Mouse (Mus musculus): ENCODE results near the gene Rragb. TPM values are rescaled to one million over a fixed set of nuclear protein-coding genes. Genes with fewer than 3 reads are reported as not detected.
A peak's percentile ranks its signal among the peaks of the same experiment; 100 is the strongest.
"Not testable (repeated sequence)": the region's sequence is repeated elsewhere in the genome, so short reads cannot be mapped to it uniquely, and the experiment has no call there.

Gene Rragb
- polyA plus RNA-seq (2016; fragmentation: Nextera tagmentation; extraction: Ambion mirVana) = 1.7 and 2.3 TPM in 2 replicates

- Histone ChIP-seq H3K27me3 (ENCODE audit: insufficient read depth, poor library complexity, severe bottlenecking) (peaks cover 11% of the 10 kb centered on the region; the same call in 1 of the 2 replicates), H3K27ac (peak within 1 kb of the TSS; percentile 0; the same call in 1 of the 2 replicates)
- WGBS = 13% methylated on average over 47 of the region's 47 CpGs
These were observed at the start of gene Rragb for GRCm38 (mm10) chrX:153139734-153140515. Rragb (plus strand) TSS chrX:153139981.

GRCm38 (mm10) chrX:153118486-153118885 is 21.3 kb upstream of the Rragb start, which contains the start of gene Foxr2:
Foxr2 (plus strand) TSS chrX:153118786.
- no peaks in the 10 kb centered on the region for H3K36me3 ChIP-seq
- peaks cover 4% of the 10 kb centered on the region; the same call in 1 of the 2 replicates for H3K27me3 ChIP-seq (ENCODE audit: insufficient read depth, poor library complexity, severe bottlenecking)
- H3K4me3 ChIP-seq = no peak within 1 kb of the TSS
- H3K4me1 ChIP-seq = no peaks in the 10 kb centered on the region
- 13% methylated on average over 3 of the region's 3 CpGs for WGBS
- no peak for DNase-seq (ENCODE audit: low spot score)
- H3K27ac ChIP-seq = no peak within 1 kb of the TSS
- no peaks in the 10 kb centered on the region for H3K9me3 ChIP-seq

More at GRCm38 (mm10) chrX:153139734-153140515, at the start of gene Rragb:
- Histone ChIP-seq H3K36me3 (no peaks in the 10 kb centered on the region), H3K4me3 (peak within 1 kb of the TSS; percentile 60), H3K4me1 (no peaks in the 10 kb centered on the region), H3K9me3 (no peaks in the 10 kb centered on the region)
- DNase-seq (ENCODE audit: low spot score) = peak; percentile 87

DNA sequence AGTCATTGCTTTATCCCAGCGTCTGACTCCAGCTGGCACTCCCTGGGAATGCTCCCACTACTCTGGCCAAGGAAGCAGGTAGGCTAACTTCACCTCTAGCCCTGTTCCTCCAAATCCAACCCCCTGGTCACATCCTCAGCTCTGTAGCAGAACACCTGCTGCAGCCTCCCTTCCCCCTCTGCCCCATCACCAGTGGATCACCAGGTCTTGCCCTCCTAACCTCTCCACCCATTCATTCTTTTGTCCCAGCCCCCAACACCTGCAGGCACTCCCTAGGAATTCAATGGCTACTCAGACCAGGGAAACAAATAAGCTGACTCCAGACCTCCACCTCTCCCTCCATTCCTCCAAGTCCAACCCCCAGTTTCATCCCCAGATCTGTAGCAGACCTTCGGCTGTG is 20.8 kb upstream of the Rragb start:
- Histone ChIP-seq H3K4me1 (no peaks in the 10 kb centered on the region), H3K9me3 (no peaks in the 10 kb centered on the region), H3K36me3 (no peaks in the 10 kb centered on the region), H3K4me3 (no peak overlapping the region), H3K27me3 (ENCODE audit: insufficient read depth, poor library complexity, severe bottlenecking) (peaks cover 4% of the 10 kb centered on the region; the same call in 1 of the 2 replicates), H3K27ac (no peak overlapping the region)
- WGBS = 42% methylated on average over 2 of the region's 2 CpGs
- no peak for DNase-seq (ENCODE audit: low spot score)

GRCm38 (mm10) chrX:153142656-153143055 is 2.9 kb downstream of the Rragb start:
- DNase-seq (ENCODE audit: low spot score) = no peak
- 72% methylated on average over 3 of the region's 3 CpGs for WGBS
- Histone ChIP-seq H3K27ac (no peak overlapping the region), H3K4me1 (no peaks in the 10 kb centered on the region), H3K36me3 (no peaks in the 10 kb centered on the region), H3K4me3 (no peak overlapping the region), H3K9me3 (no peaks in the 10 kb centered on the region), H3K27me3 (ENCODE audit: insufficient read depth, poor library complexity, severe bottlenecking) (peaks cover 11% of the 10 kb centered on the region; the same call in 1 of the 2 replicates)

DNA sequence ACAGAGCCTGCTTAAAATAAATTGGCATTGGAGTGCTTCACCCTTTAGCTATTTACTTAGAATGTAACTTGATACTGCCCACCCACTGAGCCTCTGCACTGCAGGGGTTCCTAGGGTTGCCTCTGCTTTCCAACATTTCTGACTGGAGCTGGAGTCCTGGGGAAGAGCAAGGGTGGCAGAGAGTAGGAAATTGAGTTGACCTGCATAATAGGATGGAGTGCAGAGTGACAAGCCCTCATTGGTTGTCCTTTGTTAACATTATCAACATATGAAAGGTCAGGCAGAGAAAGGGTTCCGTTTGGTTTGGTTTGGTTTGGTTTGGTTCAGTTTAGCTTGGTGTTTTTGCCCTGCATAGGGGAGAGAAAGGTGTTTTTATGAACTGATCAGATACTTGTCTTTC is 12.0 kb downstream of the Rragb start:
- Histone ChIP-seq H3K9me3 (no peaks in the 10 kb centered on the region), H3K4me1 (no peaks in the 10 kb centered on the region), H3K4me3 (no peak overlapping the region), H3K27ac (no peak overlapping the region), H3K27me3 (ENCODE audit: insufficient read depth, poor library complexity, severe bottlenecking) (no peaks in the 10 kb centered on the region), H3K36me3 (no peaks in the 10 kb centered on the region)
- 14% methylated on average over 1 of the region's 1 CpGs for whole genome bisulfite sequencing
- DNase-seq (ENCODE audit: low spot score) = no peak

- Histone ChIP-seq H3K27ac (no peak overlapping the region), H3K4me3 (no peak overlapping the region), H3K36me3 (no peaks in the 10 kb centered on the region), H3K9me3 (no peaks in the 10 kb centered on the region), H3K27me3 (ENCODE audit: insufficient read depth, poor library complexity, severe bottlenecking) (no peaks in the 10 kb centered on the region), H3K4me1 (no peaks in the 10 kb centered on the region)
- WGBS = 37% methylated on average over 3 of the region's 3 CpGs
- DNase-seq (ENCODE audit: low spot score) = peak; percentile 75
These were observed 15.5 kb downstream of the Rragb start for GRCm38 (mm10) chrX:153155322-153155721.

DNA sequence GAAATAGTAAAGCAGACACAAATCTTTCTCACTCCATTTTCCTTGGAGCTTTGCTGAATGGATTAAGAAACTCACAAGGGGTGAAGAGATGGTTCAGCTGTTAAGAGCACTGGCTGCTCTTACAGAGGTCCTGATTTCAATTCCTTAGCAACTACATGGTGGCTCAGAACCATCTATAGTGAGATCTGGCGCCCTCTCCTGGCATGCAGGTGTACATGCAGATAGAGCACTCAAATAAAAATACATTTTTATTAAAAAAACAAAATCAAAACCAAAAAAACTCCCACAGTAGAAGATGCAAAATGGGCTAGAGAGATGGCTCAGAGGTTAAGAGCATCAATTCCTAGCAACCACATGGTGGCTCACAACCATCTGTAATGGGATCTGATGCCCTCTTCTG is 35.0 kb downstream of the Rragb start:
- no peak overlapping the region for H3K27ac ChIP-seq
- H3K36me3 ChIP-seq = no peaks in the 10 kb centered on the region
- no peaks in the 10 kb centered on the region for H3K27me3 ChIP-seq (ENCODE audit: insufficient read depth, poor library complexity, severe bottlenecking)
- H3K9me3 ChIP-seq = no peaks in the 10 kb centered on the region
- no peaks in the 10 kb centered on the region for H3K4me1 ChIP-seq
- no peak for DNase-seq (ENCODE audit: low spot score)
- WGBS = 5% methylated on average over 1 of the region's 1 CpGs
- no peak overlapping the region for H3K4me3 ChIP-seq

GRCm38 (mm10) chrX:153182221-153182620 is 42.4 kb downstream of the Rragb start:
- 65% methylated on average over 2 of the region's 2 CpGs for WGBS
- no peaks in the 10 kb centered on the region for H3K27me3 ChIP-seq (ENCODE audit: insufficient read depth, poor library complexity, severe bottlenecking)
- no peak for DNase-seq (ENCODE audit: low spot score)
- no peak overlapping the region for H3K27ac ChIP-seq
- no peaks in the 10 kb centered on the region for H3K9me3 ChIP-seq
- H3K4me3 ChIP-seq = no peak overlapping the region
- H3K4me1 ChIP-seq = no peaks in the 10 kb centered on the region
- H3K36me3 ChIP-seq = no peaks in the 10 kb centered on the region

DNA sequence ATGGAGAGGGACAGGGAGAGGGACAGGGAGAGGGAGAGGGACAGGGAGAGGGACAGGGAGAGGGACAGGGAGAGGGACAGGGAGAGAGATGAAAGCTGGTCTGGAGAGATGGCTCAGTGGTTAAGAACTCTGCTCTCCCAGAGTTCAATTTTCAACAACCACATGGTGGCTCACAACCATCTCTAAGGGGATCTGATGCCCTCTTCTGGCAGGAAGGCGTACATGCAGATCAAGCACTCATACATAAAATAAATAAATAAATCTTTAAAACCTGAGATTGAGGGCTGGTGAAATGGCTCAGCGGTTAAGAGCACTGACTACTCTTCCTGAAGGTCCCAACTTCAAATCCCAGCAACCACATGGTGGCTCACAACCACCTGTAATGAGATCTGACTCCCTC is 59.4 kb downstream of the Rragb start:
- DNase-seq (ENCODE audit: low spot score); H3K4me3 ChIP-seq; H3K27me3 ChIP-seq (ENCODE audit: insufficient read depth, poor library complexity, severe bottlenecking); H3K36me3 ChIP-seq; H3K4me1 ChIP-seq; H3K27ac ChIP-seq; H3K9me3 ChIP-seq: not testable (repeated sequence)
- 74% methylated on average over 2 of the region's 2 CpGs for WGBS

DNA sequence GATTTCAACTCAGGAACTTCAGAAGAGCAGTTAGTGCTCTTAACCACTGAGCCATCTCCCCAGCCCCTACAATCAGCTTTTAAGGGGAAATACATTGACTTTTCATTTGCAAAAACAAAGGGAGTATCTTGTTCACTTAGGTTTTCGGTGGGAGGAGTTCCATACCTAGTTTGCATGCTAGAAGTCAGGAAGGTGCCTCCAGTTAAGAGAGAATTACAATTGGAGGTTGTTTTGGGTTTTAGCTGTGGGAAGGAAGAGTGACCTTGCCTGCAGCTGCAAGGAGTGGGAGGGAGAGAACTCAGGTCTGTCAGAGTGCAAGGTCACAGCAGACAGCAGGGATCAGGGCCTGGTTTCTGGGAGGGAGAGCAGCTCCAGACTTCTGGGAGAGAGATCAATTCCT is 71.3 kb downstream of the Rragb start:
- no peak overlapping the region for H3K4me3 ChIP-seq
- no peaks in the 10 kb centered on the region for H3K36me3 ChIP-seq
- H3K27ac ChIP-seq = no peak overlapping the region
- DNase-seq (ENCODE audit: low spot score) = no peak
- no peaks in the 10 kb centered on the region for H3K9me3 ChIP-seq
- H3K27me3 ChIP-seq (ENCODE audit: insufficient read depth, poor library complexity, severe bottlenecking) = no peaks in the 10 kb centered on the region
- WGBS = 53% methylated on average over 1 of the region's 1 CpGs
- H3K4me1 ChIP-seq = no peaks in the 10 kb centered on the region

Other genes with a start within 250 kb of the Rragb start
- 1.8 TPM in 2 replicates for gene Usp51, start 133.5 kb upstream of the Rragb start, polyA plus RNA-seq (2016; fragmentation: Nextera tagmentation; extraction: Ambion mirVana)
- gene Mageh1, start 102.4 kb upstream of the Rragb start, polyA plus RNA-seq (2016; fragmentation: Nextera tagmentation; extraction: Ambion mirVana) = 23.3 and 30.3 TPM in 2 replicates
- not detected in 2 replicates for gene Foxr2, start 21.2 kb upstream of the Rragb start, polyA plus RNA-seq (2016; fragmentation: Nextera tagmentation; extraction: Ambion mirVana)
- gene Klf8, start 97.5 kb downstream of the Rragb start, polyA plus RNA-seq (2016; fragmentation: Nextera tagmentation; extraction: Ambion mirVana) = 1.5 and 2.0 TPM in 2 replicates